Mouse (Mus musculus) left cerebral cortex, postnatal 14 days (tissue): ENCODE measurements around the gene Polr3f. TPM values are rescaled to one million over a fixed set of nuclear protein-coding genes. Genes with fewer than 3 reads are reported as not detected.
A peak's percentile ranks its signal among the peaks of the same experiment; 100 is the strongest.

ENCODE experiments used
- DNase-seq, 2 experiments: peaks; one replicate each; pipeline ENCODE4 v3.0.0; 2021 to 2022; ENCODE audit warnings: low spot score in 2 of 2, mixed read lengths in 1 of 2
- intact Hi-C: fragments of 180-260 bp; cut with DNase I; formaldehyde crosslinking; loops from one replicate; pipeline ENCODE4 v1.15.1; 2025
- long read RNA-seq, 2 experiments: library from polyadenylated mRNA; stranded (forward); transcript quantifications; one replicate each; pipeline ENCODE4 v2.0.0; 2021
- total RNA-seq, 2 experiments: library from RNA; stranded (reverse); gene quantifications; 2 replicates each; pipeline ENCODE4 v1.2.3; 2021

Polr3f gene
- total RNA-seq, result 10 to 100 TPM; 22.5 to 22.9 TPM
- long read RNA-seq, experiment 1, full-length matches to known transcripts, result 4 of 8 reads
- long read RNA-seq, experiment 1, partial matches to known transcripts, result 0 of 8 reads
- long read RNA-seq, experiment 1, other reads (novel, unspliced or antisense), result 4 of 8 reads
- long read RNA-seq, experiment 2, full-length matches to known transcripts, result 5 of 5 reads
- long read RNA-seq, experiment 2, partial matches to known transcripts, result 0 of 5 reads
- long read RNA-seq, experiment 2, other reads (novel, unspliced or antisense), result 0 of 5 reads

- intact Hi-C loops, result no loop called here
Measured at GRCm38 (mm10) chr2:144526981-144527820, at the start of gene Polr3f, which contains the start of gene Dzank1. Gene Polr3f (plus strand): TSS chr2:144527718. Gene Dzank1 (minus strand): TSS chr2:144527414.

DNA sequence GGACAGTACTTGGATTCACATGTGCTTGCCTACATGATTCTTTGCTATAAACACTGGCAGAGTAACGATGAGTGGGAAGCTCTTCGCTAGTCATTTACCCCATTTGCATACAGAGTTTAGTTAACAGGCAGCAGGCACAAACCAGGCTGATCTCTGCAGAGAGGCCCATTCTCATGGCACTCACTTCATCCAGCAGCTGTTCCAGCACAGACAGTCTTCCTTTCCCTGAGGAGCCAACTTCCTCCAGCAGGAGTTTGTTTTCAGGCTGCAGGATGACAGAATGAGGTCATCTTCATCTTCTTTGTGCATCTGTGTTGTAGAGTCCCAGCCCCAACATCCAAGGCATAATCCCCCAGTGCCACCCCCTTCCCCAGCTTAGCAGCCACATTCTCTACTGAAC is 48.1 kb upstream of the Polr3f start:
- DNase-seq, result peak; percentile 29 to 68
- intact Hi-C loops, result no loop called here

More at GRCm38 (mm10) chr2:144526981-144527820, at the start of gene Polr3f, which contains the start of gene Dzank1:
- peak; percentile 97 to 98 for DNase-seq

DNA sequence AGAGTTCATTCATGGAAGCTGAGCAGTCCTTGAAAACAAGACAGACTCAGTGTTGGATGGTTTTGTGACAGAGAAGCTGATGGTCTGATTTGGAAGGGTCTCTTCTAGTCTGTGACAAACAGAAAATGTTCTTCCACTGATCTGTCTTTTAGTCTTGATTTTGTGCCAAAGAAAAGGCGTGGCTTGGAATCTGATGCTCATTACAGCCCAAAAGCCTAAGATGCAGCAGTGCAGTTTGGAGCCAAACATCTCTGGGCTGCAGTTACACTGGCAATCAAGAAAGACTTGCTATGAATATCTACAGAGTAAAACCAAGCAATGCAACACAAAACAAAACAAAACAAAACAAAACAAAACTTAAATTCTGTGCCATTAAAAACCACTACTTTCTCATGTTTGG is 43.4 kb upstream of the Polr3f start:
- DNase-seq, result no peak
- intact Hi-C loops, result no loop called here

GRCm38 (mm10) chr2:144485439-144485838 is 42.1 kb upstream of the Polr3f start:
- no peak for DNase-seq

DNA sequence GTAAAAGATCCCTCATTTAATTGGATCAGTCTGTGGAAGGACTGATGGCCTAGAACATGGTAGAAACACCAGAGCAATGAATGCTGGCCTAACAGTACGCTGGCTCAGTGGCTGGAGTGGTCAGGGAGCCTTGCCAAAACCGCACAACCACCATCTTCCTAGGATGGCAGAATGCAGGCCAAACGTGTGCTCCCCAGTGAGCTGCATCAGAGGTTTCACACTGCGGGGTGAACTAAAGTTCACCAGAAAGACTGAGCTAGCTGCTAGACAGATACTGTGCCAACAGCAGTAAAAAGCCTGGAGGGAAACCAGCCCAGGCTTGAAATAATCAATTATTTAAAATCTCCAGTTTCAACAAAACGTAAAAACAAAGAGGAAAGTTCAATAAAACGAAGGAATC is 40.0 kb upstream of the Polr3f start:
- intact Hi-C loops, result no loop called here
- no peak for DNase-seq

More at GRCm38 (mm10) chr2:144485439-144485838, 42.1 kb upstream of the Polr3f start:
- intact Hi-C loops, result no loop called here

DNA sequence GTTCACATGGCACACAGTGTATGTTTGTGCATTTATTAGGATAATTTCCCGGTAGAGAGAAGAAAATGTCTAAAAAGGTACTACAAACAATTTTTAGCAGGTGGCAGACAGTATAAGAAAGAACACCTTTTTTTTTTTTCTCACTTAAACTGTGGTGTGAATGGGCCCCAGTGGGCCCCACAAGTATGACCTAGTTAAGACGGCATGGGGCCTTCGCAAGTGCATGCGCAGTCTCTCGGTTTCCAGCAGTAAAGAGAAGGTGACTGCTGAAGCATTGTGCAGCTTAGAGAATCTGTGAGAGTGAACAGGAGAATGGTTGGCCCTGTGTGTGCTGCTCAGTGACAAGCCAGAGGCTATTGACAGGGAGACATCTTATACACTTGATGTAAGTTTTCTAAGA is 38.2 kb upstream of the Polr3f start:
- no peak for DNase-seq
- intact Hi-C loops, result no loop called here

DNA sequence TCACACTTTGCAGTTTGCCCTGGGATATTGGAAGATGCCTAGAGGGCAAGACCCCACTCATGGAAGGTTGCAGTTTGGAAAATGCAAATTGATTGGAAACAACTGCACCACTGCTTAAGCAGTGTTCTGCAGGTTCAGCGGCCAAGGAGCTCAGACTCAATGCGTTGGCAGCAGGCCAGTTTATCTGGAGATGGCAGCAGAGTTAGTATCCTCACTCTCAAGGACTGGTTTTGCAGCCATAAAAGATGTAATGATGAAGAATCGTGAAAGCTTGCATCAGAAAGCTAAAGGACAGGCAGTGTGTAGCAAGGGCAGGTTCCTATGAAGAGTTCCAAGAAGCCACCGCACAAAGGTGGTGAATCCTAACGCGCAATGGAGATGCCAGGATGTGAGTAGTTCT is 25.4 kb upstream of the Polr3f start:
- intact Hi-C loops, result no loop called here
- DNase-seq, result no peak

DNA sequence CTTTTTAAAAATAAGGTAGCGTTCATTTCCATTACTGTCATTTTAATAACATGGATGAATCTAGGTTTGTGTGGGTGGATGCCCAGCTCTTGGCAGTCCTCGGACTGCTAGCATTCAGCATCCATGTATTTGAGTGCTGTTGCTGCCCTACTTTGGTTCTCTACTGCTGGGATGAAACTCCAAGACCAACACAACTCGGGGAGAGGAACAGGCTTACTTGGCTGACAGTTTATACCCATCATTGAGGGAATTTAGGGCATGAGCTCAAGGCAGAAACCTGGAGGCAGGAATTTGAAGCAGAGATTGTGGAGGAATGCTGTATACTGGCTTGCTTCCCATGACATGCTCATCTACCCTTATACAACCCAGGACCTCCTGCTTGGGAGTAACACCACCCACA is 12.9 kb upstream of the Polr3f start:
- peak in 1 of 2 experiments; percentile 45 for DNase-seq
- intact Hi-C loops, result no loop called here

DNA sequence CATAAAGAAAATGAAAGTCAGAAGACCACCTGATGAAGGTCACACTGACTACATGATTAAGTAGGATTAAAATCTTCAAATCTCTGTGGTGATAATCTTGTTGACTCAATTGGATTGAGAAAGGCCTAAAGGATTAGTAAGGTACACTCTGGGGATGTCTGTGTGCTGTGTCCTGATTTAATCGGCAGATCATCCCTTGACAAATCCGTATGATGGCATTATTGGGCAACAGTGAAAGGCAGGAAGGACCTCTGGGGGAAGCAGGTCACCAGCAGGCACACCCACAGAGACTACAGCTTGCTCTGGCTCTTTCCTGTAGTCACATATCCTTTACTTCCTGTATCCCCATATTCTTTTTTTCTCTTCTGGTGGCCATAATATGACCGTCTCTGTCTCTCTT is 7.7 kb upstream of the Polr3f start:
- no peak for DNase-seq
- intact Hi-C loops, result no loop called here

DNA sequence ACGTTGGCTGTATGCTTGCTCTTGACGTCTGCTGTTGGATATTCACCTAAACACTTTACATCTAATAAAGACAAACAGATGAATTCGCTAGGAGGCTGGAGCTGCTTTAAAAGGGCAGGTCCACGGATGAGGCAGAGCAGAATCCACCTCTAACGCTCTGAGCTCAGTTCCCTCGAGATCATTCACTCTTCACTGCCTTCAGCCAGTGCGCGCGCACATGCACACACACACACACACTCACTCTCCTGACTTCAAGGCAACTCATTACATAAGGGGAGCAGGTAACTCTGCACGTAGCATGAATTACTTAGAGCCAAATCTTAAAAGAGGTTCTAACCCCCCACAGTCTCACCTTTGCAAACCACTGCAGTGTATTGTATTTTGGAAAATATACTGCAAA is 1.7 kb upstream of the Polr3f start:
- intact Hi-C loops, result no loop called here

DNA sequence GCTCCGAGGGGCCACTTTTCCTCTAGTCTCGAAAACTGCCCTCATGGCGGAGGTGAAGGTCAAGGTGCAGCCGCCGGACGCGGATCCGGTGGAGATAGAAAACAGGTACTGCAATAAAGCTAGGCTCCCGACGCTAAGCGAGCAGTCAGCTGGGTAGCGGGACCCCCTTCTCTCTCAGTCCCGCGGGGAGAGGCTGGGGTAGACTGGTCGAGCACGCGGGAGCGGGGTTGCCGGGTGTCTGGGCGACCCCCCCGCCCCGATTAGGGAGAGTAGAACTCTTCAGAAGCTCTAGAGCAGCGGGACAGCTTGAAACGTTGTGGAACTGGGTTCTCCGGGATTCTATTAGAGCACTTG is 280 bp downstream of the Polr3f start:
- DNase-seq, result no peak
- intact Hi-C loops, result no loop called here

More for the DNA sequence above, 1.7 kb upstream of the Polr3f start:
- DNase-seq, result peak; percentile 44 to 73

DNA sequence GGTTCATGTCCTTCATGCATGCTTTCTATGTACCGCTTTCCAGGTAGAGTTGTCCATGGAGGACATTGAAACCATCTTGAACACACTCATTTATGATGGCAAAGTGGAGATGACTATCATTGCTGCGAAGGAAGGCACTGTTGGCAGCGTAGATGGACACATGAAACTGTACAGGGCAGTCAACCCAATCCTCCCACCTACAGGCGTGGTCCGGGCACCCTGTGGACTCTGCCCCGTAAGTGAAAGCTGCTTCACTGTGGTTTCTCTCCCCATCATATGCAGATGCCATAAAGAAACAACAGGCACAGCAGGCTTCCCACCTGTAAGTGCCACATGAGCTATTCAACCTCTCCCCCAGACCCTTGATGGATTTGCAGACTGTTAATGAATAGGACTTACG is 9.6 kb downstream of the Polr3f start:
- no peak for DNase-seq
- intact Hi-C loops, result no loop called here

- intact Hi-C loops, result no loop called here
Measured at GRCm38 (mm10) chr2:144541246-144541645, 13.7 kb downstream of the Polr3f start.

DNA sequence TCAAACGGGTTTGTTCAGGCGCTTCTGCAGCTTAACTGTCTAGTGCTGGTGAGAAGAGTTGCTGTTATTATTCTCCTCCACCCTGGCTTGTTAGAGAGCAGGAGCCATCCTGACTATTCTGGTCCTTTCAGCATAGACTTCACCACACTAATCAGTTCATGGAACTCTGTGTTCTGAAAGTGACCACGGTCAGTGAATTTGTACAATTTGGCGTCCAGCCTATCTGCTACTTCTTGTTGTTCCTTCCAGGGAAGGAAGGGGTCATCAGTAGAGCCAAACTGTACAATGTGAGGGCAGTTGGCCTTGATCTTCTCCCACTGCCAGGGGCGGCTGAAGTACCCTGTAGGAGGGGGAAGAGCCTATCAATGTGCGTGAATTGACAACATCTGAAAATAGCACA is 16.2 kb downstream of the Polr3f start:
- intact Hi-C loops, result no loop called here
- no peak for DNase-seq

More at GRCm38 (mm10) chr2:144541246-144541645, 13.7 kb downstream of the Polr3f start:
- peak in 1 of 2 experiments; percentile 30 for DNase-seq

GRCm38 (mm10) chr2:144544630-144545029 is 17.1 kb downstream of the Polr3f start:
- intact Hi-C loops, result no loop called here
- no peak for DNase-seq

GRCm38 (mm10) chr2:144545061-144545460 is 17.5 kb downstream of the Polr3f start:
- intact Hi-C loops, result no loop called here

GRCm38 (mm10) chr2:144545481-144545880 is 18.0 kb downstream of the Polr3f start:
- intact Hi-C loops, result no loop called here
- no peak for DNase-seq

More at GRCm38 (mm10) chr2:144545061-144545460, 17.5 kb downstream of the Polr3f start:
- no peak for DNase-seq

DNA sequence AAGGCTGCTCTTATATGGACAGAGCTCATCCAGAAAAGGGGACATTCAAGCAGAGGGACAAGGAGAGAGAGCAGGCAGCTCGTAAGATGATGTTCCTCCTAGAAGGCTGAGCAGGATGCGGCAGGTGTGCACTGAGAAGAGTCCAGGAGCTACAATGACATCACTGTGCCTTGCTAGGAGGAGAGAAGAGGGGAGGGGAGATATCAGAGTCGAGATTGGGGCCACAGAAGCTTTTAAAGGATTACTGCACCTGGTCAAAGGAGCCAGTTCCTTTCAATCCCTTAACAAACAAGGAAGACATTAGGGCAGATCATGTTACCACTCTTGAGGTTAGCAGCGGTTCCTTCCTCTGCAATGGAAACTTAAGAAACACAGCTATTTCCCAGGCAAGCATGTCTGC is 20.0 kb downstream of the Polr3f start:
- DNase-seq, result no peak
- intact Hi-C loops, result no loop called here

- intact Hi-C loops, result no loop called here
- DNase-seq, result peak; percentile 66 to 74
Measured at GRCm38 (mm10) chr2:144550529-144550928, 23.0 kb downstream of the Polr3f start, which contains the start of gene Rbbp9. Gene Rbbp9 (minus strand): TSS chr2:144550869.

- intact Hi-C loops, result no loop called here
- no peak for DNase-seq
Measured at GRCm38 (mm10) chr2:144553905-144554304, 26.4 kb downstream of the Polr3f start.
